Mouse (Mus musculus) liver, postnatal 0 days (tissue): ENCODE results near the gene Hbb-y. TPM values are rescaled to one million over a fixed set of nuclear protein-coding genes. Genes with fewer than 3 reads are reported as not detected.
"Not testable (repeated sequence)": the region's sequence is repeated elsewhere in the genome, so short reads cannot be mapped to it uniquely, and the experiment has no call there.

Experiments
- ATAC-seq: fragments of 200-750 bp; cut with Nextera tagmentation; 2 replicates; pipeline ENCODE4 v1.8.0; 2017; ENCODE audit warnings: mild to moderate bottlenecking, moderate library complexity
- DNase-seq: peaks from one replicate; pipeline ENCODE4 v3.0.0-alpha.2; 2016
- H3K27ac ChIP-seq: fragments of 300-500 bp; sonication (generic); 2 replicates; pipeline ENCODE4 v1.5.1; 2014; ENCODE audit warnings: antibody characterized with exemption, moderate library complexity, mild to moderate bottlenecking, low read depth
- H3K27me3 ChIP-seq: fragments of 300-500 bp; sonication (generic); 2 replicates; pipeline ENCODE4 v1.6.1; 2014; ENCODE audit warnings: low read length, control low read depth, mixed read lengths; ENCODE audit not compliant: insufficient read depth
- H3K36me3 ChIP-seq: fragments of 300-500 bp; sonication (generic); replicated peaks from 2 replicates; pipeline ENCODE4 v1.6.1; 2014; ENCODE audit warnings: mild to moderate bottlenecking, control low read depth, low read length, moderate library complexity, mixed read lengths; ENCODE audit not compliant: insufficient read depth
- H3K4me1 ChIP-seq: fragments of 300-500 bp; sonication (generic); 2 replicates; pipeline ENCODE4 v1.6.1; 2014; ENCODE audit warnings: antibody characterized with exemption, mild to moderate bottlenecking, control low read depth; ENCODE audit not compliant: insufficient read depth
- H3K4me2 ChIP-seq: fragments of 300-500 bp; sonication (generic); 2 replicates; pipeline ENCODE4 v1.6.1; 2014; ENCODE audit warnings: low read depth, mild to moderate bottlenecking, low read length, moderate library complexity, mixed read lengths
- H3K4me3 ChIP-seq: fragments of 300-500 bp; sonication (generic); 2 replicates; pipeline ENCODE4 v1.5.1; 2014; ENCODE audit warnings: low read depth, low read length
- H3K9ac ChIP-seq: fragments of 300-500 bp; sonication (generic); replicated peaks from 2 replicates; pipeline ENCODE4 v1.6.1; 2014; ENCODE audit warnings: mild to moderate bottlenecking, moderate library complexity
- H3K9me3 ChIP-seq: fragments of 300-500 bp; sonication (generic); 2 replicates; pipeline ENCODE4 v1.6.1; 2016; ENCODE audit warnings: mild to moderate bottlenecking, control low read depth, low read length, mixed read lengths
- CTCF ChIP-seq: sonication (generic); IDR thresholded peaks from 2 replicates; pipeline ENCODE4 v1.5.1; 2016; ENCODE audit warnings: antibody characterized with exemption, low read depth
- EP300 ChIP-seq: IDR thresholded peaks from 2 replicates; pipeline ENCODE4 v1.6.1; 2016; ENCODE audit warnings: antibody characterized with exemption, low read depth, mild to moderate bottlenecking
- WGBS: fragments of 180-500 bp; shearing (Covaris S2); extraction: QIAGEN DNeasy Blood & Tissue Kit; methylation state at CpG from one replicate; pipeline ENCODE4 v1.1.7; 2014; ENCODE audit not compliant: insufficient replicate concordance; 5-methylcytosine and 5-hydroxymethylcytosine counted together
- polyA plus RNA-seq: library from polyadenylated mRNA; unstranded; fragments of >200 nt; fragmentation: Nextera tagmentation; extraction: Ambion mirVana; gene quantifications from 2 replicates; pipeline ENCODE4 v1.2.1, GENCODE M21; 2015

The Hbb-y gene
- polyA plus RNA-seq, 1 experiment from 2014 or later: 5.6 TPM

DNA sequence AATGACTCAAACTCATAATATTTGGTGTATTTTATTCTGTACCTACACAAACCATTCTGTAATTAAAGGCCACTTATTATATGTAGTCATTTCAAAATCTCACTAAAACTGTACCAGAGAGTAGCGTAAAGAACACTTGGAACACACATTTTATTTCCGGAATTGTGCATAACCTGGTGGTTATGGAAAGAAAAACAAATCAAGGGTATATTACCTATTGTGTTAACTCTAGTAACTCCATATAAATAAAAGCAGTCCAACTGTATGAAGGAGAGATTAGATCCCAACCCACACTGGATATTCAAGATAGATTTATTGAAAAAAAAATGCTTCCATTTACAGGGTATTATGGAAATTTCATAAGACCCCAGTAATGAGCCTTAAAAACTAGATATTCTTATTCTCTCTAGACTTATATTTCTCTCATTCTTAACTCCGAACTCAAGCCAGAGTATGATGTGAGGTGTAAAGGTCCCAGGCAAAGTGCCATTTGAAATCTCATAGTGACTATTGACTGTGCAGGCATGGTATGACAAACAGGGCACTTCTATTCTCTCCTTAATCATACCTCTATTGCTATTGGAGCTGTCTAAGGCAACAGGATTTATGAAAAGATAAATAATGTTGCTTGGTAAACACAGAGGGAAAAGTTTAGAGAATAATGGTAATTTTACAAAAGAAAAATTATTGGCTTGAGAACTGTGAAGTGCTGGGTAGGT is 27.3 kb downstream of the Hbb-y start:
- TF ChIP-seq EP300: peak; percentile 65
- no peak for TF ChIP-seq CTCF
- DNase-seq (no peak), ATAC-seq (peak; percentile 59)
- WGBS: 79% methylated on average over 3 of the region's 3 CpGs
- H3K4me1 ChIP-seq: 0 out of 2 replicates have a peak, but pooled peaks cover 2% of the 10 kb centered on the region
- no peak overlapping the region; the same call in 1 of the 2 replicates for H3K4me2 ChIP-seq
- H3K27ac ChIP-seq: peak overlapping the region; percentile 85
- H3K36me3 ChIP-seq: no peaks in the 10 kb centered on the region
- no peak overlapping the region for H3K9ac ChIP-seq
- no peaks in the 10 kb centered on the region for H3K9me3 ChIP-seq
- peak overlapping the region; percentile 40 for H3K4me3 ChIP-seq
- H3K27me3 ChIP-seq: no peaks in the 10 kb centered on the region

DNA sequence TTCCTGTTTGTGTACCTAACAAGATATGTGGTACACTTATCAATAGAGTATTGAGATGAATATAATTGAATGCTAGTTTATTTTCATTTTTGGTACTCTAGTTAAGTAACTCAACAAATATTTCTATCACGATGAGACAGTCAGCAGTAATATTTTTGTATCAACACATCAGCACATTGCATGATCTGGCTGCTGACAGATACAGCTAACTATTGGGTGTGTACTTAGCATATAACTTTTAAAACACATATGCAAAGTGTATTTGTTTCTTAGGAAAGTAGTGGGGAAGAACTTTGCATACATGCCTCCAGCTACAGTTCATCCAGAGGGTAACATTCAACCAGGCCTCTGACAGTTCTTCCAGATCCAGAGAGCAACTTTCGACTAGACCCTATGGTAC is 28.4 kb downstream of the Hbb-y start:
- Histone ChIP-seq H3K27me3 (no peaks in the 10 kb centered on the region), H3K4me1 (0 out of 2 replicates have a peak, but pooled peaks cover 2% of the 10 kb centered on the region), H3K9ac (no peak overlapping the region), H3K27ac (peak overlapping the region; percentile 85), H3K4me2 (peak overlapping the region; percentile 15; the same call in 1 of the 2 replicates), H3K36me3 (no peaks in the 10 kb centered on the region), H3K4me3 (no peak overlapping the region; the same call in 1 of the 2 replicates), H3K9me3 (no peaks in the 10 kb centered on the region)
- TF ChIP-seq CTCF (no peak), EP300 (peak; percentile 81)
- no peak for ATAC-seq
- WGBS: 65% methylated on average over 2 of the region's 2 CpGs
- DNase-seq: no peak

DNA sequence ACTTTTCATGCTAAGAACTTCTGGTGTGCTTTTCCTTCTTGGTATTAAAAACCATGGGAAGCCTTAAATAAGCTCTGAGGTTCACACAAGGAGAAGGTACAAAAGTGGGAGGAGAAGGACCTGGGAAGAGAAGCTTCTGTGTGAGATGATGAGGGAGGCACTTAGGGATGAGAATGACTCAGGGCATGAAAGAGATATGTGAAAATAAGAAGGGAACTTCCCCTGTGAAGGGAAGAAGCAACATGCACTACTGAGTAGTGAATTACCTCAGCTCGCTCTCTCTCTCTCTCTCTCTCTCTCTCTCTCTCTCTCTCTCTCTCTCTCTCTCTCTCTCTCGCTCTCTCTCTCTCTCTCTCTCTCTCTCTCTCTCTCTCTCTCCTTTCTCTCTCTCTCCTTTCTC is 37.9 kb downstream of the Hbb-y start:
- not testable (repeated sequence) for H3K9me3 ChIP-seq, H3K4me1 ChIP-seq, DNase-seq, H3K27me3 ChIP-seq, H3K36me3 ChIP-seq
- Histone ChIP-seq H3K9ac (peak overlapping the region; percentile 22; the same call in 1 of the 2 replicates), H3K27ac (peak overlapping the region; percentile 78), H3K4me3 (0 out of 2 replicates have a peak overlapping the region, but pooled peaks have one; percentile 17), H3K4me2 (peak overlapping the region; percentile 60; the same call in 1 of the 2 replicates)
- ATAC-seq: 0 out of 2 replicates have a peak, but pooled peaks have one; percentile 13
- 46% methylated on average over 1 of the region's 2 CpGs for WGBS

DNA sequence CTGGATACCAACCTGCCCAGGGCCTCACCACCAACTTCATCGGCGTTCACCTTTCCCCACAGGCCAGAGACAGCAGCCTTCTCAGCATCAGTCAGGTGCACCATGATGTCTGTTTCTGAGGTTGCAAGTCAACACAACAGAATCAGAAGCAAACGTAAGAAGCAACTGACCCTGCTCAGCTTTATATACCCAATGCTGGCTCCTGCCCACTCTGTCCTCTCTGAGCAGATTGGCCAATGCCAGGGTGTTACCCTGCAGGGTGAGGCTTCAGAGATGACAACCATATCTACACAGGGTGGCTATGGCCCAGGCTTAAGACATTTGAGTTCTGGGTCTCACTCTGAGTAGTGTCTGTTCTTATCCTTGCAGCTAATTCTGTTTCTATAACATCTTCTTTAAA is 39.2 kb downstream of the Hbb-y start, which contains the start of gene Hbb-bt:
TSS of gene Hbb-bt (minus strand) at position 231 of the 400 bp plus-strand sequence.
- DNase-seq (peak; percentile 76), ATAC-seq (peak; percentile 85)
- TF ChIP-seq CTCF (no peak), EP300 (peak; percentile 80; the same call in 1 of the 2 replicates)
- Histone ChIP-seq H3K27me3 (no peaks in the 10 kb centered on the region), H3K4me1 (no peaks in the 10 kb centered on the region; the same call in 1 of the 2 replicates), H3K36me3 (no peaks in the 10 kb centered on the region), H3K9me3 (no peaks in the 10 kb centered on the region), H3K9ac (peak within 1 kb of the TSS; percentile 49), H3K4me3 (peak within 1 kb of the TSS; percentile 39), H3K4me2 (peak within 1 kb of the TSS; percentile 43), H3K27ac (peak within 1 kb of the TSS; percentile 78)
- WGBS: 65% methylated on average over 3 of the region's 3 CpGs

DNA sequence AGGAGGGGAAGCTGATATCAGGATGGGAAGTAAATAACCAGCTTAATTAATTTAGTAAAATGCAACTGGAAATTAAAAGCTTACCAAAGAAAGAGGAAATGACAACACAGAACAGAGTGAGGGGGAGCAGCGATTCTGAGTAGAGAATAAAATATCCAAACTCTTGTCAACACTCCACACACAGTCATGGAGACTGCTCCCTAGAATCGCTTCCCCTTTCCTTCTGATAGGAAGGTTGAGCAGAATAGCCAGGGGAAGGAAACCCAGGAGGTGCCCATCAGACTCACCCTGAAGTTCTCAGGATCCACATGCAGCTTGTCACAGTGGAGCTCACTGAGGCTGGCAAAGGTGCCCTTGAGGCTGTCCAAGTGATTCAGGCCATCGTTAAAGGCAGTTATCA is 39.9 kb downstream of the Hbb-y start:
- not testable (repeated sequence) for H3K27ac ChIP-seq, H3K9me3 ChIP-seq, H3K27me3 ChIP-seq, DNase-seq, H3K36me3 ChIP-seq, H3K4me1 ChIP-seq, H3K9ac ChIP-seq, H3K4me2 ChIP-seq
- peak; percentile 6 for ATAC-seq
- H3K4me3 ChIP-seq: peak overlapping the region; percentile 39
- WGBS: no CpG with 5 or more reads among the region's 3 CpGs

DNA sequence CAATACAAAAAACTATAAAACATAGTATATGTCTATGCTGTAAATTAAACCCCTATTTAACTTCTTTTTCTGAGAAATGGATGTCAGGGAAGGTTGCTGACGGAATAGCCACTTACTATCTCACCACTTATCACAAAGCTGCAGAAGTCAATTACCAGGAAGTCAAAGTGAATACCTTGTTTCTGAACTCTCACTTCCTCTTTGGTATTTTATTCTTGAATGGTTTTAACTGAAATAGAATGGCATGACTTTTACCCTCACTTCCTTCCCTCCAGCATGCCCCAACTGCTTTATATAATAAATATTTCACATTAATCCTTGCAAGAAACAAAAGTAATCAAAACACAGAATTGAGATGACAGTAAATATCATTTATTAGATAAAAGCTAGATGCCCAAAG is 40.8 kb downstream of the Hbb-y start:
- no peak for ATAC-seq
- TF ChIP-seq CTCF (no peak), EP300 (peak; percentile 75)
- WGBS: 24% methylated on average over 1 of the region's 1 CpGs
- Histone ChIP-seq H3K27me3 (no peaks in the 10 kb centered on the region), H3K9me3 (no peaks in the 10 kb centered on the region), H3K4me2 (peak overlapping the region; percentile 57), H3K36me3 (no peaks in the 10 kb centered on the region), H3K4me1 (peaks cover 3% of the 10 kb centered on the region; the same call in 1 of the 2 replicates), H3K9ac (peak overlapping the region; percentile 72), H3K4me3 (peak overlapping the region; percentile 55), H3K27ac (peak overlapping the region; percentile 96)
- no peak for DNase-seq
